In the genomic region with DNA sequence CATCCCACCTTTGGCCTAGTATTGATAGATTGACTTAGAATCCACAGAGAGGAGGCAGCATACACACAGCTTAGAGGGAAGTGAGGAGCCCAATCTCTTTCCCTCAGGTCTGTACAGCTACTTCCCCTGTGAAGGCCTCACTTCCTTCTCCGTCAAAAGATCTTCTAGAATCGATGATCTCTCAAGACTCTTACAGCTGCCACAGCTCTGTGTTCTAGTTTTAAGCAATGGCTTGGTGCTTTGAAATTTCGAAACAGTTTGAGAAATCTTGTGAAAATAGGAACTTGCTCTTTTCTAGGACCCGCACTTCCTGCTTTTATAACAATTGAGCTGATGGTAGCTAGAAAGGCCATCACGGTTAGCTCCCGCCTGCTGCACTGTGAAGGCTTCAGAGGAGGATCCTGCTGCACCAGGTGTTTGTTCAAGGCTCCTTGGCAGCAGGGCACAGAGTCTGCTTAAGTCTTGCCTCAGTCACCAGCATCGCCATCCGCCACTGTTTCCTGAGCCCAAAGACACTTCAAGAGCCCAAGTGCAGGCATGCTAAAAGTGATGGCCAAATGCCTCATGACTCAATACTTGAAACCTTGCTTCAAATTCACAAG, we compare ENCODE assay signal across 14 mouse cellular contexts.
A peak's percentile ranks its signal among the peaks of the same experiment; 100 is the strongest.
DNase-seq lines count a peak whose midpoint lies in the region; ATAC-seq lines count a peak whose summit lies in the region.
"Had no signal": no experiment of that assay in that cellular context is flagged by ENCODE, and none has a peak within 500 bp of the region (broad histone marks: within the 10 kb centered on the region; RNA-seq: fewer than 3 reads in every experiment).

No protein-coding gene starts in this region.

- H3K27ac ChIP-seq in brown adipose tissue, adult 24 weeks (replicated peaks; ENCODE audit: low read depth, low read length): 0 out of 2 replicates have a peak overlapping the region, but pooled peaks have one; percentile 69
- no peak overlapping the region for H3K27ac ChIP-seq in hindbrain, embryonic 10.5 days
- H3K27ac ChIP-seq: hindbrain, embryonic 13.5 days; limb, embryonic 13.5 days; stomach, embryonic 15.5 days had no signal

- DNase-seq in layer of hippocampus, adult 9-10 months (ENCODE audit: low spot score): peak; percentile 15
- DNase-seq in layer of hippocampus, postnatal 10 days (ENCODE audit: low spot score in 2 of 2): no peak
- peak; percentile 8 to 24 for DNase-seq in B cell, adult 2 months
- DNase-seq in gastrocnemius, postnatal 4 days (ENCODE audit: low spot score in 2 of 2): no peak
- DNase-seq in hindbrain, embryonic 10.5 days (ENCODE audit: low spot score): no peak
- DNase-seq in retina, embryonic 14.5 days (ENCODE audit: low spot score): no peak
- DNase-seq: cerebellum, adult 9-11 months; kidney, postnatal 4 days had no signal

- ATAC-seq in neutrophil, adult 5-6 weeks (ENCODE audit: extremely low read depth, insufficient number of reproducible peaks, low FRiP score, poor library complexity, severe bottlenecking): peak; percentile 93
- ATAC-seq: midbrain, embryonic 16.5 days had no signal

- H3K9me3 ChIP-seq in hindbrain, embryonic 10.5 days: no peaks in the 10 kb centered on the region
- H3K9me3 ChIP-seq: hindbrain, embryonic 13.5 days; limb, embryonic 13.5 days; stomach, embryonic 15.5 days had no signal

- no peaks in the 10 kb centered on the region for H3K36me3 ChIP-seq in hindbrain, embryonic 10.5 days
- H3K36me3 ChIP-seq: hindbrain, embryonic 13.5 days; limb, embryonic 13.5 days; stomach, embryonic 15.5 days had no signal

- H3K4me3 ChIP-seq in brown adipose tissue, adult 24 weeks (ENCODE audit: insufficient read depth, low read depth, low read length): no peak overlapping the region
- H3K4me3 ChIP-seq in hindbrain, embryonic 10.5 days: no peak overlapping the region
- H3K4me3 ChIP-seq: hindbrain, embryonic 13.5 days; limb, embryonic 13.5 days; stomach, embryonic 15.5 days had no signal

- 94% methylated on average over 8 of the region's 8 CpGs for WGBS in hindbrain, embryonic 10.5 days

- H3K27me3 ChIP-seq in hindbrain, embryonic 10.5 days (ENCODE audit: insufficient read depth, poor library complexity, severe bottlenecking): no peaks in the 10 kb centered on the region; the same call in 1 of the 2 replicates
- H3K27me3 ChIP-seq: hindbrain, embryonic 13.5 days; limb, embryonic 13.5 days; stomach, embryonic 15.5 days had no signal

- no peaks in the 10 kb centered on the region; the same call in 1 of the 2 replicates for H3K4me1 ChIP-seq in brown adipose tissue, adult 24 weeks (ENCODE audit: control insufficient read depth, insufficient read depth, insufficient read length, low read length)
- no peaks in the 10 kb centered on the region for H3K4me1 ChIP-seq in hindbrain, embryonic 10.5 days (replicated peaks)
- H3K4me1 ChIP-seq: hindbrain, embryonic 13.5 days had no signal

Comparison
In these comparisons a context has a peak if more than half of its experiments do, and no peak if none do; other contexts are left out.
1. DNase-seq: peak in layer of hippocampus, adult 9-10 months (single experiment) and B cell, adult 2 months (2 of 2); none in layer of hippocampus, postnatal 10 days (0 of 2), gastrocnemius, postnatal 4 days (0 of 2), hindbrain, embryonic 10.5 days (single experiment) and retina, embryonic 14.5 days (single experiment).